Mouse (Mus musculus) neural tube, embryonic 10.5 days (tissue): ENCODE results near the gene Prkca.

ENCODE experiments used
- DNase-seq: peaks from one replicate; pipeline ENCODE4 v3.0.0-alpha.2; 2017; ENCODE audit warnings: low spot score; ENCODE audit errors: extremely low spot score

Gene Prkca

DNA sequence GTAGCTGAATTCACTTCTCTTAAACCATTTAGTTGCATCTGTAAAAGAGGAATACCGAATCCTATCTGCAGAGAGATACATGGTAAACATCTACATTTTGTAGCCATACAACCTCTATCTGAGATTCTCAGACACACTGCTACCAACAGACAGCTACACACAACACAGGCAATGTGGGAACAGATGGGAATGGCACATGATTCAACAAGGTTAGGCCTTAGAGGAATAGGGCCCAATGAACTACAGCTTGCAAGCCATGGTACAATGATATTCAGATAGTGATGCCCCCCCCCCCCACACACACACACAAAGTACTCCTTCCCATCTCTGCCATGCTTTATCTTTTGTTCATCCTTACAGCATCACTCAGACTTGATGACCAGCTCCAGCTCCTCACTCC, 181.1 kb downstream of the Prkca start:
- DNase-seq, result no peak

DNA sequence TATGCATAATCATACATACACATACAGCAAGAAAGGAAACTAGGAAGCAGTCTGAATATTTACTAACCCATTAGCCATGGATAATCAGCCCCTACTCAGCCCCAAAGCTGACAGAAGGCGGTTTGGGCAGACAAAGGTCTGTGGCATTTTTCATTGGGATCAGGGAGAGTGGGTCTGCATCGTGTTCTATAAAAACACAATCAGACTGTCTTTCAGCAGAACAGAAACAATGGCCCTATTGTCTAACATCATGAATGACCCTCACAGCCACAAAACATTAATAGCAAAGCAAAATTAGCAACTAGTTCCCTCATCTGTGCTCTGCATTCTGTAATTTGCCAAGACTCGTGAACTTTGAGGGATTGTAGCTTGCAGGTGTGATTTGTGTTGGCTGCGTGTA, 181.6 kb downstream of the Prkca start:
- no peak for DNase-seq

DNA sequence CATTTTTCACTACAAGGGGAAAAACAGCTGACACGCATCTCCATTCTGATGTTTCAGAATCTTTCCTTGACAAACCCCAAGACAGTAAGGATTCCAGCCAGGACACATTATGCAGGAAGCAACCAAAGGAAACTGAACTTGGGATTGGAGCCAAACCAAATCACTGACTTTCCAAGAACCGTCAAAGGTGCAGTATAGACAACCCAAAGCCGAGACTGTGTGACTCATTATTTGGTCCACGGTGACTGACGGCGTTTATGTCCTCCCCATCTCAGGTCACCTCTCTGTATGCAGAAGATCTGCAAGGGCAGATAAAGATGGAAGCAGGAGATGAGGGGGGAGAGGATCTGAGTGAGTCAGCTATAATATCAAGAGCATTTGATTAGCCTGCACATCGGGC, 183.7 kb downstream of the Prkca start:
- DNase-seq, result no peak

DNA sequence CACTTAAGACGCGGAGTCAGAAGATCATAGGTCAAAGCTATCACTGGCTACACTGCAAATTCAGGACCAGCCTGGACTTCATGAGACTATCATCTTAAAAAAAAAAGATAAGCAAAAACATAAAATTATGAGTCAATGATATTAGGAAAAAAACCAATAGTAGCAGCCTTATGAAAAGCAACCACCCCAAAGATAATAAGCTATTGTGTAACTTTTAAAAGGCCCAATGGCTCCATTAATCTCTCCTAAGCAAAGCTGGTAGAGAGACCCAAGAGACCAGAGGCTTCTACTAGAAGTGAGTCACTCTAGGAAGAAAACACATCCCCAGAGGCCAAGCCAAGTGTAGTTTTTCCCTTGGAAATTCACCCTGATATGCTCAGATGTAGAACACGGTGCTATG, 185.7 kb downstream of the Prkca start:
- no peak for DNase-seq

DNA sequence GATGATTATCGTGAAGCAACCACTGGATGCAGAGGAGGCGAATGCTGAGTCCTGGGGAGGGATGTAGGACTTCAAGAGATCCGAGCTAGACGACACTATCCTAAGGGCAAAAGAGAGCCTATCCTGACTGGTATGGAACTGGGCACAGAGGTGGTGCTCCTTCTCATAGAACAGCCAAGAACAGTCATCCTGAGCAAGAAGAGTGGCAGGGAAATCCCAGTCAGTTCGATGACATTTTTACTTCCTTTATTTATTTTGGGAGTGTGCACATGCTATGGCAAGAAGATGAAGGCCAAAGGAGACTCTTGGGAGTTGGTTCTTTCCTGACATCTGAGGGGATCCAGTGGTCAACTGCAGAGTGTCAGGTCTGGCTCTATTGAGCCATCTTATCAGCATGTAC, 186.7 kb downstream of the Prkca start:
- DNase-seq, result no peak

DNA sequence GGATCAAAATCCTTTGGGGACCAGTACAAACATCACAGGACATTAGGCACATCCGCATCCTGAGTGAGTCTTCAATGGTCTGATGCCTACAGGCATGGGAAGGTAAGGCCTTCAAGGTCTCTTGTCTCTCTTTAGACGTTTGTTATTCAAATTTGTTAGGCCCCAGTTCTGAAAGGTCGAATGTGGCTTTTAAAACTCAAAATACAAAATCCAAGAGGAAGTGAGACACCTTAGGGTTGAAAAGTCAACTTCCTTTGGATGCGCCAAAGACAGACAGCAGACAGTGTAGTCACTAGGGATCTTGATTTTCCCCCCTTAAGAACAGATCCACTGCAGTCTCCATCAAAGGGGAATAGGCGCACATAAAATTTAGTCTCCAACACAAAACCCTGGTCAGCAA, 187.6 kb downstream of the Prkca start:
- no peak for DNase-seq

DNA sequence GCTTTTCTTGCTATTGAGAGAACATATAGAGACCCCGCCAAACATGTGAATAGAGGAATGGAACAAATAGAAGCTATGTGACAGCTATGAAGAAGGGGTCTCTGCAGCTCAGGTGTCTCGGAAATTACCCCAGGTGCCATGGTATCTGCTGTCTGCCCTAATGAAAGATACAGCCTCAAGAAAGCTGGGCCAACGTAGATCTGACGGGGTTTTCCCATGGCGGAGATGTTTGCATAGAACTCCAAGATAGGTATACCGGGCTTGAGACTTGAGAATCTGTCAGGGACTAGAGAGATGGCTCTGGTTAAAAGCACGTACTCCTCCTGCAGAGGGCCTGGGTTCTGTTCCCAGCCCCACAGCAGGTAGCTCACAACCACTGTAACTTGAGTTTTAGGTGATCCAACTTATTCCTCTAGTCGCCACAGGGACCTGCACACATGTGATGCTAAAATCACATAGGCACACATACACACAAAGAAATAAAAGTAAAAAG, 188.6 kb downstream of the Prkca start:
- DNase-seq, result no peak

DNA sequence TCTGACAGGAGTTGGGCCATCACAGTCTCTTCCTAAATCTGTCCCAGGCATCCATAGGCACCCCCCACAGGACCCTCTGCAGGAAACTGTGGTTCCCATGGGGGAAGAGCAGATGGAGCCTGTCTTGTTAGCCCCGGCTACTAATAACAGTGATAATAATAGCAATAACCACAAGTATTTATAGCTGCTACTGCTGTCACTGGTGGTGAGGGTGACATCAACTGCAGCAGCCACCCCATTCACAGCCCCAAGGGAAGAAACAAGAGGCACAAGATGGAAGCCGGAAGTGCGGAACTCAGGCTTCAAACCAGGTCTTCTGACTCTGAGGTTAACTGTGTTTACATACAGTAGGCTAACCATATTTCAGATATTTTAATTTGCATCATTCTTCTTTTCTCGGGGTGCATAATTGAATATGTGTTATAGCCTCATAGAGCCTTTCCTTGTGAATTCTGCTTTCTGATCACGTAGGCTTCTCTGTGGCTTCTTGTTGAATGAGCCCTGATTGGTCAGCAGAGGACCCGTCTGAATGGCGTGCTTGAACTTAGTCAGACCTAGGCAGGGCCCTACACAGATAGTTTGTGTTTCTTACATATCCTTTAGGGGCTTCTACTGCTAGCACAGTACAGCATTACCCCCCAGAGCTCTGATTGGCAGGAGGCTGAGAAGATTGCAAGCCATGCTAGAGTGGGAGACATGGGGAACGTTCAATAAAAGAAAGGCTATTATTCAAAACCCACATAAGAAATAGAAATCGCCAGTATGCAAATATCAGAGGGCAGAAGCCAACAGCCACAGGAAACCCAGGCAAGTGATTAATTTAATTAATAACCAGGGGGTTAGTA, 189.5 kb downstream of the Prkca start:
- no peak for DNase-seq

DNA sequence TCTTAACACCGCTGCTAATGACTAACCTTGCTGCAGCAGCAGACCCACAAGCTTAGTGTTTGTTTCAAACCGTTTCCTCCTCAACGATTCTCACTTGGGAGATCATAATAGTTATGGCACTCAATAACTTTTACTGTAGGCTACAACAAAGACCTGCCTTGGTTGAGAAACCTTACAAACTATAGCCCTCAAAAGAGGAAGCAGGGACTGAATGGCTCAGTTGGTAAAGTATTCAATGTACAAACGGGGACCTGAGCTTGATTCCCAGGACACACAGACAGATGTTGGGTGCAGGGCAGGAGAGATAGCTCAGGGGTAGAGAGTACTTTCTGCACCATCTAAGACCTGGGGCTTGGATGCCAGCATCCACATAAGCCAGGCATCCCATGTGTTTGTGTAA, 191.1 kb downstream of the Prkca start:
- no peak for DNase-seq

DNA sequence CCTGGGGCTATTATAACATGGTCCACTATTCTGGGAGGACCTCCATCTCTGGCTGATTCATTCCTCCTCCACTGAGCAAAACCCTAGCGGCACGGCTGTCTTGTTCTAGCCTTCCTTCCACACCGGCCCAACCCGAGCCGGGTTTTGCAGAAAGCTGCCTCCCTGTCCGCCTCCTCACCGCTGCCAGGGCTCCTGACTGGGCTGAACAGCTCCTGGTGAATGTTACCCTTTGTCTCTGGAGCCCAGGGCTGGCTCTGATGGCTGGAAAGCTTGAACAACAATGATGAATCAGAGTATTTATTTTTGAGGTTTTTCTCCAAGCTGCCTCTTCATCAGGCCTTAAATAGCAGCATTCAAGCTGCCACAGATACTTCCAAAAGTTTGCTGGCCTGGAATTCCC, 193.3 kb downstream of the Prkca start:
- DNase-seq, result no peak

DNA sequence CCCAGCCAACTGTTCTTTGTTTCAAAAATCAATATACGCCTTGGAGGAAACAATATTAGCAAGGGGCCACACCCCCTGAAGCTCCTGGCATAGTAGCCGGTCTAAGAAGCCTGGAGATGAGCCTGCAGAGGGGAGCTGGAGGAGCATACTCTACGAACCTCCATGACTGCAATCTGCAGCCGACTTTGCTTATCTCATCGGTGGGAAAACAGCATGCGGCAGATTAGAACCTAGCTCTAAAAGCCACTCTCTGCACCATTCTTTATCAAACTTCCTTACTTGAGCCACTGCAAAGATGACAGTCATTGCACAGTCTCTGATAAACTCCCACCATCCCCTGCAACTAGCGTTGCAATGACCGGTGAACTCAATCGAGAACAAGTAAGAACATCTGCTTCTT, 194.5 kb downstream of the Prkca start:
- DNase-seq, result no peak

DNA sequence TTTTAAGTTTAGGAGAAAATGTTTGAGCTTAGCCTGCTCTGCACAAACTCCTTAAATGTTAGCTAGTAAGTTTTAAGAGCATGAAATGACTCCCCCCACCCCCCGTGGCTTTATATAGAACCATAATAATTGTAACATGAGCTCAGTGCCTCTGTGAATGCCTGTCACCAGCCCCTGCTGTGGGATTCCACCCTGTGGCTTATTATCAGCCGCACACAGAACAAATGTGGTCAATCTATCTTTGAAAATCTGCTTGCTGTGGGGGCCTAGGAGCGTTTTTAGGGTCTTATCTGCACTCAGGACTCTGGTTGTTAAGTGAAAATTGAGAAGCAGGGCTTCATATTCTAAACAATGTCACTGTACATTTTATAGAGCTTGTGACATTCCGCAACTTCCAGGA, 195.2 kb downstream of the Prkca start:
- DNase-seq, result no peak

DNA sequence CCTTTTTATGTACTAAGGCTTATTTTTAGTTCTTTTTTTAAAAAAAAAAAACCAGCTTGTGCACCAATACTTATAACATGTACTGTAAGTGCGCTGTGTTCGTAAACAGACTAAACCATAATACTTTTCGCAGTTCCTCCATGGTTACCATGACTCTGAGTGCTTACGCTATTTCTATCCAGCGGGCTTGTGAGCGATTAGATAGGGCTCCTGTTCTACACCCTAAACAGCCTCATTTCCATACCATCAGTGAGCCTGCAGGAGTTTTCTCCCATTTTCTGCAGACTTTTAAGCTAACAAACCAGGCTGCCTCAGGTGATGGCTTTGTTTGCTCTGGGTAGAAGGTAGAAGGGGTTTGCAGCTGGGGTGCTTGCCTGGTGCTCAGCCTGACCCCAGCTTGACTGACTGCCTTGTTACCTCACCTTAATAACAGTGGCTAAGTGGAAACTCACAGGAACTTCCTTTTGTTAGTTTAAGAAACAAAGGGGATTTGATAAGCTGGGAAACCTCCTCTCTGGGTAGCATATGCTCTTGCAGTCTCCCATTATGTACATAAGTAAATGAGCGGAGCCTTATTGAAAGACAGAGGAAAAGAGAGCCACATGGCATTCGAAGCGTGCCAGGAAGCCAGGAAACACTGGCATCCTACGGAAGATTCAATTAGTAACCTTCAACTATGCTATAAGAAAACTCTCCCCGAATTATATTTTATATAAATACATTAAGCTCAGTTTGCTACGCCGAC, 197.8 kb downstream of the Prkca start:
- DNase-seq, result no peak

DNA sequence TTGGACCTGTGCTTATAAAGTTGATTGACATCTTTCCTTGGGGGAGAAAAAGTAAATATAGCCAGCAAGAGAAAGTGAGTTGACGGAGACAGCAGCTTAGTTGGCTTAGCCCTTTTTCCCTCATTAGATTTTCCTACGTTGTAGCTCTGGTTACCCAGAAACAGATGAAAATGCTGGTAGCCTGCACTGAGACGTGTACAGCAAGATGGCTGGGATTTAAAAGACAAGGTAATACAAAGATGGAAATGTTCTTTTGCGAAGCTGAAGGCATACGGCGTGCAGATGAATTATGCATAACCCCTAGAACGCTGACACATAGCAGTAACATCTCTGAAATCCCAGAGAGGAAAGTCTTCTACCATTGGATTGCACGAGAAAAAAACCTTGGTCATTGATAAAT, 198.6 kb downstream of the Prkca start:
- DNase-seq, result no peak

DNA sequence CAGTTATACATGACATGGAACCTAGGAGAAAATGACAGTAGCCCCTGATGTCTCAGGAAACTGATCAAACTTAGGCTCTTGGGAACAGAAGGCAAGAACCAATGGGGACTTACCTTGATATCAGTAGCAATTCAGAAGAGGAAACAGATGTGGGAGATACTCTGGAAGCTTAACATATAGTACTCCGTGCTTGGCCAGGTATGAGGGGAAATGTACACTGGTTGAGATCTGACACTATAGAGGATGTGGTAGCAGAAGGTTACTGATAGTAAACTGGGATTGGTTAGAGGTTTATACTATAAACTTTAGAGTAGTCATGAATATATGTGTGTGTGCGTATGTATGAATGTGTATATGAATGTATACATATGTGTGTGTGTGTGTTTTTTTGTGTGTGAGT, 200.0 kb downstream of the Prkca start:
- no peak for DNase-seq

DNA sequence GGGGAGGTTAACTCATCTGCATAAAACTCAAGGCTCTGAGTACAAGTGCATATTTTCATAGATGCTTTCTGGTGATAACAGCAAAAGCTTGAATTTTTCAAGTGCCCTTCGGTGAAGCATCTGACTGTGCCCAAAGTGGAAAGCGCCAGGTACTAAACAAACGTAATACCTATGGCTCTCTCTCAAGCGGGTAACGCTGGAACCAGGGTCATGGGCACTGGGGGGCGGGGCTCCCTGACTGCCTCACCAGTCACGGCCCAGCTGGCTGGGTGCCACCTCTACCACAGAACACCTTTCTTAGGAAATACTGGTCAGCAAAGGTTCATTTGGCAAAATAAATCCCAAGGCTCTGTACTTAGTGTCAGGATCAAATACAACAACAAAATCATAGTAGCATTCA, 203.7 kb downstream of the Prkca start:
- no peak for DNase-seq

DNA sequence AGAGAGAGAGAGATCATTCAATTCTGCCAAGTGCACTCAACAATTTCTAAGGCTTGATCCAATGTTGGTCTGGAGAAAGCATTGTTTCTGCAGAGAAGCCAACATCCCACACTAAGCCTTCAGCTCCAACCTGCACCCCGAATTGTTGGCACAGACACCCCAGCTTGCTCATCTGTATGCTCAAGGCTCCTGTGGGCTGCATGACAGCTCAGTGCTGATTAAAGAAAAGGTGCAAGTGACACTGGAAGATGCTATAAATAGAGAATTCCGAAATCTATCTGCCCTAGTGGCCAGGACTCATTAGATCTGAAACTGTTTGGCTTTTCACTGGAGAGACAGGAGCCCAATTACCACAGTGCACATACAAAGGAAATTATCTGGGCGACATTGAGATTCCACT, 207.4 kb downstream of the Prkca start:
- DNase-seq, result no peak

DNA sequence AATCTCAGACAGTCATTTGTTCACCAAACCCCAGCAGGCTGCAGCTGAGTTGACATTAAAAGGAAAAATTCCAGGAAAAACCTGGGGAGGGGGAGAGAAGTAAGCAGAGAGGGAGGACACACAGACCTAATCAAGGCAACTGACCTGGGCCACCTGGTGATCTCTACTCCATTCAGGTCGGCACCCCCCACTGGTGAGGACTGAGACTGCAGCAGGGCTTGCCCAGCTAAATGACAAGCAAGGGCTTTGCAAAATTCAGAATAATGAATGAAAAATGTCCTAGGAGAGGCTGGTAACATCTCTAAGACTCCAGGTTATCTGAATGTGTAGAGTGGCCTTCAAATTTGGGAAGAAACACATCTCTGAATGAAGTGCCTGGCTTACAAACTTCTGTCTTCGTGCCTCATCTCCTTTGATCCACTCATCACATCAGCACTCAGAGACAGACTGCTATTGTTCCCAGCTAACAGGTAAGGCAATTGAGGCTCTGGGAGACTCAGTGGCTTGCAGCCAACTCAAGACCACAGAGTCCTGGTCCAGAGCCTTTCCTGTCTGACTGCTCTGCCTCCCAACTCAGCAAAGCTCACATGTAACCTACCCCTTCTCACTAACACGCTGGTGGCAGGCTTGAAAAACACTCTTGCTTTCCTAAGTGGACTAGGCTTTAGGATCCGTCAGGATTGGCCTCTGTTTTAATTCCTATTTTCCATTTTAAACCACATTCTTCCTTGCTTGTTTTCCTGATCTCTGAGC, 208.1 kb downstream of the Prkca start:
- no peak for DNase-seq

DNA sequence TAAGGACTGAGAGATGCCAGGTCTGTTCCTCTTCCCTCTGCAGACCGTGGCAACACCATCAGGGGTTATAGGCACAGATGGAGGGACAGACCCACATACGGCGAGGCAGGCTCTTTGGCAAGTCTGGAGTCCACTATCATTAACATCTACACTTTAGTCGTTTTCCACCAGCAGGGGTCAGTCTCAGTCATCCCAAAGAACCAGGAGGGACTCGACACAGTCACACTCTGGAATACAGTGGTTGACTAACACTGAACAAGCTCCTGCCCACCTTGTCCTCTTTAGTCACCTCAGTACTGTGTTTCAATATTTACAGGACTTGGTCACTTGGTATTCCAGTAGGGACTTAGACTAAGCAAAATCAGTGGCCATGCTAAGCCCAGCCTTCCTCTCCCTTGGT, 215.1 kb downstream of the Prkca start:
- peak; percentile 56 for DNase-seq

DNA sequence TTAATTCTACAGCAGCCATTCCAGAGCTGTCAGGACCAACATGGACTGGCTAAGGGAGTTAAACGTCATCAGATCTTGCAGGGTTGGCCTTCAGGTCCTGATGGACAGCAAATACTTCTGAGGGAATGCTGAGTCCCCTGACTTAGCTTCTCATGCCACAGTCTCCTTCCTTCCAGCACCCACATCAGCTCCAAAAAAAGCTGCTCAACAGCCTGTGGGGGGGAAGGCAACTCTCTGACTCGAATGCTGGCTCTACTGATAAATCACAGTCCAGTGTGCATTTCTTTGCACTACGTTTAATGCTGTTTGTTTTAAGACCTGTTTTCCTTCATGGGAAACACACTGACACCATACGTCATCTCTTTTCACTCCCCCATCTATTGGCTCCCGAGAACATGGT, 215.8 kb downstream of the Prkca start:
- no peak for DNase-seq

DNA sequence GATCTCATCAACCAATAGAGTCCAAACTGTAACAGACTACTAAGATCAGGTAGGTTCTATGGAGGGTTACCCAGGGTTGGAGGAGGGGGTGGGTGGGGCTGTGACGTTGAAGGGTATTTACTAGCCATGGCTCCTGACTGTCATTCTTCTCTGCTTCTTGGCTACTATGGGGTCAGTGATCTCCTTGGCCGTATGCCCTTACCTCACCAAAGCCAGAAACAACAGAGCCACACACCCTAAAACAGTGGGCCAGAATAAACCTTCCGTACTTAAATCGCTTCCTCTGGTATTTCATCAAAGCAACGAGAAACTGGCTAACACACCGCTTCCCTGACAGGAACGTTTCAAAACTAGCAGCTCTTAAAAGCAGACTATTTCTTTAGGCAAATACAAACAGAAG, 221.2 kb downstream of the Prkca start:
- no peak for DNase-seq

DNA sequence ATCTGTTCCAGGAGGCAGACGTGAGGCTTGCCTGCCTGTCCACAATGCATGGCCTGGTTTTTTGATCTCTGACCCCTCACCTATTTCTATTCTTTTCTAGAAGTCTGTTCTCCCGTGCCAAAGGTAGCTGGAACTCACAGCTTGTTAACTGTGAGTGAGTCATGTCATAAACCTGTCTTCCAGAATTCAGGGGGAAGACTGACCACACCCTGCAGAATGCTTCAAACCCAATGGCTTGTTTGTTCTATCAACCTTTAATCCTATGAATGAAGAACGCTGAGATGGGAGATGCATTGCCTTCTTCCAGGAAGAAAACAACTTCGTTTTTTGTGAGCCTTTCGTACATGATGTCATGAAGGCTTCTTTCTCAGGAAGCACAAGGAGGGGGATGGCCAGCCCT, 223.0 kb downstream of the Prkca start:
- DNase-seq, result no peak
